Mouse (Mus musculus) inflammation-experienced regulatory T-cells, adult 6 months (primary cell): ENCODE measurements around the gene Slc26a3. TPM values are rescaled to one million over a fixed set of nuclear protein-coding genes. Genes with fewer than 3 reads are reported as not detected.

Experiments
- ATAC-seq: one replicate; pipeline ENCODE4 v1.8.0; 2017
- polyA plus RNA-seq, 3 experiments: library from polyadenylated mRNA; unstranded; fragments of 100-300 nt; shearing (Covaris generic); gene quantifications; one replicate each; pipeline ENCODE4 v1.2.1; 2017

Gene Slc26a3
- not detected for polyA plus RNA-seq

- ATAC-seq = no peak
These were observed at the start of gene Slc26a3 for GRCm38 (mm10) chr12:31390571-31390970. Gene Slc26a3, plus strand, starts transcription at chr12:31390871.

GRCm38 (mm10) chr12:31350191-31350943, 40.3 kb upstream of the Slc26a3 start:
- ATAC-seq = no peak

GRCm38 (mm10) chr12:31350944-31351928, 39.4 kb upstream of the Slc26a3 start, which contains the start of gene Dld:
Gene Dld, minus strand, starts transcription at chr12:31351453.
- peak; percentile 99 for ATAC-seq

GRCm38 (mm10) chr12:31366428-31366827, 24.2 kb upstream of the Slc26a3 start:
- no peak for ATAC-seq

- no peak for ATAC-seq
These were observed 22.9 kb upstream of the Slc26a3 start for GRCm38 (mm10) chr12:31367721-31368120.

GRCm38 (mm10) chr12:31369118-31369517, 21.6 kb upstream of the Slc26a3 start:
- no peak for ATAC-seq

- no peak for ATAC-seq
These were observed 21.0 kb upstream of the Slc26a3 start for GRCm38 (mm10) chr12:31369656-31370055.

- peak; percentile 63 for ATAC-seq
These were observed 15.9 kb upstream of the Slc26a3 start for GRCm38 (mm10) chr12:31374603-31375282.

- no peak for ATAC-seq
These were observed 15.4 kb upstream of the Slc26a3 start for GRCm38 (mm10) chr12:31375283-31375615.

- no peak for ATAC-seq
These were observed 14.2 kb upstream of the Slc26a3 start for GRCm38 (mm10) chr12:31376326-31376950.

- no peak for ATAC-seq
These were observed 13.4 kb upstream of the Slc26a3 start for GRCm38 (mm10) chr12:31377241-31377640.

GRCm38 (mm10) chr12:31380878-31381277, 9.8 kb upstream of the Slc26a3 start:
- no peak for ATAC-seq

GRCm38 (mm10) chr12:31382451-31382850, 8.2 kb upstream of the Slc26a3 start:
- no peak for ATAC-seq

- no peak for ATAC-seq
These were observed 3.4 kb upstream of the Slc26a3 start for GRCm38 (mm10) chr12:31387303-31387702.

- ATAC-seq = no peak
These were observed 1.0 kb downstream of the Slc26a3 start for GRCm38 (mm10) chr12:31391696-31392095.

- no peak for ATAC-seq
These were observed 5.2 kb downstream of the Slc26a3 start for GRCm38 (mm10) chr12:31395895-31396294.

GRCm38 (mm10) chr12:31397709-31398108, 7.0 kb downstream of the Slc26a3 start:
- no peak for ATAC-seq

GRCm38 (mm10) chr12:31400821-31401220, 10.2 kb downstream of the Slc26a3 start:
- no peak for ATAC-seq

GRCm38 (mm10) chr12:31401930-31402329, 11.3 kb downstream of the Slc26a3 start:
- no peak for ATAC-seq

GRCm38 (mm10) chr12:31404575-31405240, 14.0 kb downstream of the Slc26a3 start:
- no peak for ATAC-seq

GRCm38 (mm10) chr12:31415971-31416370, 25.3 kb downstream of the Slc26a3 start:
- no peak for ATAC-seq
